Mouse (Mus musculus): ENCODE results near the gene Platr17.
"Not testable (repeated sequence)": the region's sequence is repeated elsewhere in the genome, so short reads cannot be mapped to it uniquely, and the experiment has no call there.

DNA sequence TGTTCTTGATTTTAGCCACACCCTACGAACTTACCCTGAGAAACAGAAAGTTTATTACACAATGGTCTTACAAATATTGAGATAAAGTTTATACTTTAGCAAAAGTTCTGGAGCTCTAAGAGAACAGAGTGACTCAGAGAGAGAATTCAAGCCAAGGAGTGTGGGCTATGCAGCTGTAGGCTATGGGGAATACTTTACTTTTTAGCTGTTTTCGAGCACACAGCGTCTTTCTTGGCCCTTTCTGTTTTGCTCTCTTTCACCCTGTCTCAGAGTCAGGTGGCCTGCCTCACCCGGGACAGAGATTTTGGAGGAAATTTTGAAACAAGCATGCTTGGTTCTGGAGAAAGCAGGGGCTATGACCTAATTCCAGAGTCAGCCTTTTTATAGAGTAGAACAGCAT, 6.7 kb upstream of the Platr17 start:
- TF ChIP-seq POLR2A (IDR thresholded peaks at IDR 0.05; ENCODE audit: insufficient read depth, low read depth, low read length); CTCF (IDR thresholded peaks at IDR 0.05); EP300 (IDR thresholded peaks at IDR 0.05; ENCODE audit: insufficient read depth, low read depth, low read length): not testable (repeated sequence)

Data from heart, adult 2 months (tissue).